Mouse (Mus musculus): Measurements from ENCODE around the gene Gm3543.
"Not testable (repeated sequence)": the region's sequence is repeated elsewhere in the genome, so short reads cannot be mapped to it uniquely, and the experiment has no call there.

Gm3543 gene

DNA sequence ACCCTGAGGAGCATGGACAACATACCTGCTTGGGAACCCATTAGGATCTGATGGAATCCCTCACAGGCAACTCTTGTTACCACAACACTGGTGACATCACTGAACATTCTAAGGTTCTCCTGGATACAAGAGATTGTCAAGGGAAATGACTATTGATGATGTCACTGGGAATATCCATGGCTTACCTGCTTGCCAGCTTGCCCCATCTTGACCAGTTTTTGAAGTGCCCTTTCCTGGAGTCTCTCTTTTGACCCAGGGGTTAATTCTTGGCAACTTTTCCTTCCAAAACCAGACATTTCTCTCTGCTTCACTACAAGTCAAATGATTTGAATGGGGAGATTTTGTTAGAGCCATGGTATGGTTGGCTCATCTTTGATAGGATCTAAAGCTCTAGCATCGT, at the start of gene Gm3543:
Gene Gm3543, minus strand, starts transcription at position 101 of the 400 bp plus-strand sequence.
- DNase-seq (ENCODE audit: low spot score): not testable (repeated sequence)

DNA sequence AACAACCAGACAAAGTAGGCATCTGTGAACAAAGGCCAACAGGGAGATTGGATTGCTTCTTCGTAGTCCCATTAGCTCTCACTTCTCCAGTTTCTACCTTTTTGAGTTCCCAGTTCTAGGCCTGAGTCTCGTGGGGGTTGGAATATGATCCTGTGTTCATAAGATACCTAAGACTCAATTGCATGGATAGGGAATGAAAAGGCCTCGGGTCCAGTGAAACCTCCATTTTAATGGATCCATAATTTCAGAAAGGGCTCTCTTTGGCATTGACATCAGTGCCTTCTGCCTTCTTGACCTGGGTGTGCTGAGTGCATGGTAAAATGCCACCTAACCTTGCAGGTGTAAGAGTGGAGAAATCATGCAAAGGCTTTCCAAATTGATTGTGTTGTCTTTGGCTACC, 14.5 kb downstream of the Gm3543 start:
- DNase-seq (ENCODE audit: low spot score): not testable (repeated sequence)

DNA sequence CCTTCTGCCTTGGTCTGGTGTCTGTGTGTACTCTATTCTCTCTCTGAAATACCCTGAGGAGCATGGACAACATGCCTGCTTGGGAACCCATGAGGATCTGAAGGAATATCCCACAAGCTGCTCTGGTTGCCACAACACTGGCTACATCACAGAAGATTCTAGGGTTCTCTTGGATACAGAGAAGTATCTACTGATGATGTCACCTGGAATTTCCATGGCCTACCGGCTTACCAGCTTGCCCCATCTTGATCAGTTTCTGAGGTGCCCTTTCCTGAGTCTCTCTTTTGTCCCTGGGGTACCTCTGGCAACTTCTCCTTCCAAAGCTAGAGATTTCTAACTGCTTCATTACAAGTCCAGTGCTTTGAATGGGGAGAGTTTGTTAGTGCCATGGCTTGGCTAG, 15.3 kb downstream of the Gm3543 start, which contains the start of gene Gm6401:
Gene Gm6401, minus strand, starts transcription at position 101 of the 400 bp plus-strand sequence.
- not testable (repeated sequence) for DNase-seq (ENCODE audit: low spot score)

DNA sequence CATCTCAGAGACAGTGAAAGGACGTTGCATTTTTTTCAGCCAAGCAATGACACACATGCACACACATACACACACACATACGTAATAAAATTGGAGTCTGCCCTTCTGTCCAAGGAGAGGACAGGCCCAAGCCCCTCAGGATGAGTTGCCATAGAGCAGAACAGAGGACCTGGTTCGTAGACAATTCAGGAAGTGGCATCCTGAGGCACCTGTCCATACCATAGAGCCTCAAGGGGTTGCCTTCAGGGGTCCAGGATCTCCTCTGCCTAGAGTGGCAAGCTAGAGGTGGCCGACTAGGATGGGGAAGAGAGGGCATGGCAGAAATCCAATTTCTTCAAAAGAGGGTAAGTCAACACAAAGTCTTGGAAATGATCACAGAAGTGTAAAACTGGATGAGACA, 19.0 kb downstream of the Gm3543 start:
- not testable (repeated sequence) for DNase-seq (ENCODE audit: low spot score)

DNA sequence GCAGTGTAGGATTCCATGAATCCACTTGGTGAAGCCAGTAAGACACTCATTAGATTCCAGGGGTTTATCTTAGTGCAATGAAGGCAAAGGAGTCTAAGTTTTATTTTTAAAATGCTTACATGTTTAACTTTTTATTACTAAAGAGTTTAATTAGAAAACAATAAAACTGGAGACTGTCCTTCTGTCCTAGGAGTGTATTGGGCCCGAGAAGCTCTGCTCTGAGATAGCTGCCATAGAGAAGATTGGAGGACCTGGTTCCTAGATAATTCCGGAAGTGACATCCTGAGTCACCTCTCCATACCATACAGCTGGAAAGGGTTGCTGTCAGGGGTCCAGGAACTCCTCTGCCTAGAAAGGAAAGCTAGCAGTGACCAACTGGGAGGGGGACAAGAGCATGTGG, 39.4 kb downstream of the Gm3543 start, which contains the start of gene 1700024B05Rik:
Gene 1700024B05Rik, plus strand, starts transcription at position 301 of the 400 bp plus-strand sequence.
- not testable (repeated sequence) for DNase-seq (ENCODE audit: low spot score)
